Mouse (Mus musculus) layer of hippocampus, postnatal 25 days (tissue): ENCODE results near the gene Tbc1d9. TPM values are rescaled to one million over a fixed set of nuclear protein-coding genes. Genes with fewer than 3 reads are reported as not detected.
"Not testable (repeated sequence)": the region's sequence is repeated elsewhere in the genome, so short reads cannot be mapped to it uniquely, and the experiment has no call there.

Experiments
- DNase-seq, 2 experiments: peaks; one replicate each; pipeline ENCODE4 v3.0.0; 2022; ENCODE audit warnings: mixed read lengths in 2 of 2, low spot score in 1 of 2; ENCODE audit errors: extremely low spot score in 1 of 2
- total RNA-seq, 2 experiments: library from RNA; stranded (reverse); gene quantifications; 2 replicates each; pipeline ENCODE4 v1.2.3; 2021

Tbc1d9 gene
- total RNA-seq, 2 experiments from 2014 or later = 66.7 to 70.1 TPM

DNA sequence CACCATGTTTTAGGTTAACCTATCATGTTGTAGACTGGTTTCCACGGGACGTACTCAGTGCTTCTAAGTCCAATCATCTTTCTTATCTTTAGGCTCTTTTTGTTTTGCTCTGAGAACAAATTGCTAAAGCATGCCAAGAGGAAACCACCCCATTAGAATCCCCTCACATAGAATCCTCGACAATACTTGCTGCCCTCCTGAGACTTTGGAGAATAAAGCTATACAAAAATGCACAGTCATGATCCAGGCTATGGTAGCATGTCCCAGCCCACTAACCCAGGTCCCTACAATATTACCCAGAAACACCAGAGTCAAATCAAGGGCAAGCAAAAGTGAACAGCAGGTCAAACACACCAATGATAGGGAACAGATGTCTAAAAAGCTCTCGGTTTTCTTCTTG is 149.9 kb downstream of the Tbc1d9 start:
- not testable (repeated sequence) for DNase-seq

- no peak for DNase-seq
These were observed 150.5 kb downstream of the Tbc1d9 start for GRCm38 (mm10) chr8:83315691-83316090.

DNA sequence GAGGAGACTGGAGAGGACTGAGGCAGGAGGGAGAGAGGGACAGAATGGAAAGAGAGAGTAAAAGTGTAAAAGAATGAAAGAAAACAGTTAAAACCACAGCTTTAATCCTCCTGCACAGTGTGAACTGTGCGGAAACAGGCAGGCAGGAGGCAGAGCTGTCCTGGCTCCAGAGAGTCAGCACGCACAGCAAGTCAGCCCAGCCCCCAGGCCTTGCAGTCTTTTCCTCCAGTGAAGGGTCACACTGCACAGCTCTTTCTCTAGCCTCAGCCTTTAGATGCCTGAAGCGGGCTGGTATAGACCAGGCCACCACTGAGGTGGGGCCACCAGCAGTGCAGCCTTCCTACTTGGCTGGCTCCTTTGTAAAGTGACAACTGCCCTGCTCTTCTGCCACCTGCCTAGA is 155.4 kb downstream of the Tbc1d9 start:
- no peak for DNase-seq

- no peak for DNase-seq
These were observed 157.2 kb downstream of the Tbc1d9 start for GRCm38 (mm10) chr8:83322374-83322773.

Other genes with a start within 250 kb of the Tbc1d9 start
- 1 to 10 TPM; 1.2 TPM for gene Gm10645, start 818 bp downstream of the Tbc1d9 start, total RNA-seq
- not detected for gene Ucp1, start 125.0 kb downstream of the Tbc1d9 start, total RNA-seq
- gene Elmod2, start 167.1 kb downstream of the Tbc1d9 start, total RNA-seq = 10 to 100 TPM; 13.8 to 14.8 TPM
- not detected for gene Mgat4d, start 183.1 kb downstream of the Tbc1d9 start, total RNA-seq
- gene Clgn, start 224.5 kb downstream of the Tbc1d9 start, total RNA-seq = 1 to 10 TPM; 8.2 to 9.1 TPM